29 mouse cellular contexts compared by ENCODE assay signal in genomic region chr8:65064071-65064470, GRCm38 (mm10). TPM values are rescaled to one million over a fixed set of nuclear protein-coding genes. Genes with fewer than 3 reads are reported as not detected.
DNase-seq lines count a peak whose midpoint lies in the region; TF ChIP-seq lines count a peak whose summit lies in the region.
"Had no signal": no experiment of that assay in that cellular context is flagged by ENCODE, and none has a peak within 500 bp of the region (broad histone marks: within the 10 kb centered on the region; RNA-seq: fewer than 3 reads in every experiment).

No protein-coding gene starts in this region.

- no peak for TF ChIP-seq EP300 in heart, adult 2 months (IDR thresholded peaks at IDR 0.05; ENCODE audit: insufficient read depth, low read depth, low read length)

- intact Hi-C loops in heart, adult 2 months (cut with DNase I): no loop called here
- intact Hi-C loops in left cerebral cortex, postnatal 4 days (cut with DNase I): no loop called here

- H3K27ac ChIP-seq in heart, adult 2 months: no peak overlapping the region
- H3K27ac ChIP-seq: embryonic facial prominence, embryonic 10.5 days; embryonic facial prominence, embryonic 12.5 days; forebrain, embryonic 13.5 days; forebrain, embryonic 15.5 days had no signal

- TF ChIP-seq POLR2A in heart, adult 2 months (IDR thresholded peaks at IDR 0.05; ENCODE audit: insufficient read depth, low read depth, low read length): no peak

- H3K36me3 ChIP-seq in heart, adult 2 months (ENCODE audit: control insufficient read depth, insufficient read depth, low read length): no peaks in the 10 kb centered on the region
- H3K36me3 ChIP-seq: embryonic facial prominence, embryonic 10.5 days; embryonic facial prominence, embryonic 12.5 days; forebrain, embryonic 15.5 days; G1E had no signal

- DNase-seq in heart, adult 11 months: peak; percentile 11
- no peak for DNase-seq in heart, adult 2 months
- peak; percentile 86 for DNase-seq in ES-CJ7 (ENCODE audit: low read depth, low spot score)
- DNase-seq in R1 (ENCODE audit: low read depth, low spot score): peak; percentile 94
- no peak for DNase-seq in left cerebral cortex, postnatal 4 days
- DNase-seq in thymus, postnatal 4 days: no peak
- DNase-seq: adrenal gland, adult 8-10 months; adrenal gland, postnatal 14 days; adrenal gland, postnatal 36 days; B cell, adult 2 months; cerebellum, adult 11-12 months; cerebellum, adult 2 months; cerebellum, adult 9-10 months; cerebellum, postnatal 10 days; cerebellum, postnatal 25 days; forebrain, postnatal 0 days had no signal

- H3K27me3 ChIP-seq in heart, adult 2 months (ENCODE audit: control insufficient read depth, insufficient read depth, low read length): no peaks in the 10 kb centered on the region
- H3K27me3 ChIP-seq: CH12.LX; embryonic facial prominence, embryonic 12.5 days; forebrain, embryonic 13.5 days; forebrain, embryonic 15.5 days; Patski had no signal

- H3K4me3 ChIP-seq in heart, adult 2 months: no peak overlapping the region
- H3K4me3 ChIP-seq: embryonic facial prominence, embryonic 10.5 days; embryonic facial prominence, embryonic 12.5 days; forebrain, embryonic 13.5 days; forebrain, embryonic 15.5 days had no signal

- 40% methylated on average over 2 of the region's 2 CpGs for WGBS in heart, adult 2 months

- H3K79me2 ChIP-seq in heart, adult 2 months (replicated peaks; ENCODE audit: control insufficient read depth, insufficient read depth, low read length): no peaks in the 10 kb centered on the region

- no peak overlapping the region for H3K9ac ChIP-seq in heart, adult 2 months (ENCODE audit: low read depth, low read length)
- H3K9ac ChIP-seq: embryonic facial prominence, embryonic 12.5 days; forebrain, embryonic 13.5 days; forebrain, embryonic 15.5 days; forebrain, postnatal 0 days had no signal

- no peaks in the 10 kb centered on the region for H3K4me1 ChIP-seq in heart, adult 2 months (ENCODE audit: control insufficient read depth, insufficient read depth, low read length)
- H3K4me1 ChIP-seq: embryonic facial prominence, embryonic 10.5 days; embryonic facial prominence, embryonic 12.5 days had no signal

- TF ChIP-seq CTCF in heart, adult 2 months (IDR thresholded peaks at IDR 0.05): no peak

RNA-seq across cellular contexts. Expression of gene Gm10663, which starts 10.8 kb away (rescaled TPM):
- total RNA-seq in heart, adult 2 months (2021): not detected
- not detected in 2 replicates for polyA plus RNA-seq in heart, adult 2 months (2012; rRNA removed)
- total RNA-seq in left cerebral cortex, postnatal 4 days (2021): not detected
- total RNA-seq: adrenal gland, adult 18-20 months; adrenal gland, adult 8-10 months; adrenal gland, postnatal 14 days; adrenal gland, postnatal 36 days; CH12.LX; forebrain, postnatal 0 days; G1E had no signal
- polyA plus RNA-seq: activated CD4-positive, CD25-positive, alpha-beta regulatory T cell, adult 4 months; CD4-positive, CD25-positive, alpha-beta regulatory T cell, adult 4 months; cerebellum, adult 2 months; cortical plate, adult 2 months; embryonic facial prominence, embryonic 10.5 days; embryonic facial prominence, embryonic 12.5 days; embryonic facial prominence, embryonic 14.5 days; forebrain, embryonic 11.5 days; forebrain, embryonic 13.5 days; forebrain, embryonic 15.5 days; forebrain, postnatal 0 days; G1E; Patski had no signal

RNA-seq across cellular contexts. Expression of gene Apela, which starts 26.9 kb away (rescaled TPM):
- not detected for total RNA-seq in heart, adult 2 months (2021)
- polyA plus RNA-seq in heart, adult 2 months (2012; rRNA removed): 0.27 TPM in 1 of 2 replicates, not detected in the other
- total RNA-seq in left cerebral cortex, postnatal 4 days (2021): under 1 TPM in 1 of 2 experiments, not detected in 1; 0.56 TPM
- total RNA-seq: adrenal gland, adult 18-20 months; adrenal gland, adult 8-10 months; adrenal gland, postnatal 14 days; adrenal gland, postnatal 36 days; CH12.LX; G1E had no signal
- polyA plus RNA-seq: activated CD4-positive, CD25-positive, alpha-beta regulatory T cell, adult 4 months; CD4-positive, CD25-positive, alpha-beta regulatory T cell, adult 4 months; cerebellum, adult 2 months; cortical plate, adult 2 months; G1E had no signal

RNA-seq across cellular contexts. Expression of gene Trim60, which starts 45.7 kb away (rescaled TPM):
- total RNA-seq in heart, adult 2 months (2021): not detected
- polyA plus RNA-seq in heart, adult 2 months (2012; rRNA removed): not detected in 2 replicates
- not detected for total RNA-seq in left cerebral cortex, postnatal 4 days (2021)
- total RNA-seq: adrenal gland, adult 18-20 months; adrenal gland, adult 8-10 months; adrenal gland, postnatal 14 days; adrenal gland, postnatal 36 days; CH12.LX; forebrain, postnatal 0 days had no signal
- polyA plus RNA-seq: activated CD4-positive, CD25-positive, alpha-beta regulatory T cell, adult 4 months; CD4-positive, CD25-positive, alpha-beta regulatory T cell, adult 4 months; cerebellum, adult 2 months; cortical plate, adult 2 months; embryonic facial prominence, embryonic 10.5 days; embryonic facial prominence, embryonic 12.5 days; embryonic facial prominence, embryonic 14.5 days; forebrain, embryonic 11.5 days; forebrain, embryonic 13.5 days; forebrain, embryonic 15.5 days; forebrain, postnatal 0 days; G1E had no signal

RNA-seq across cellular contexts. Expression of gene Trim61, which starts 45.7 kb away (rescaled TPM):
- not detected for total RNA-seq in heart, adult 2 months (2021)
- polyA plus RNA-seq in heart, adult 2 months (2012; rRNA removed): not detected in 2 replicates
- not detected for total RNA-seq in left cerebral cortex, postnatal 4 days (2021)
- total RNA-seq: adrenal gland, adult 18-20 months; adrenal gland, adult 8-10 months; adrenal gland, postnatal 14 days; adrenal gland, postnatal 36 days; CH12.LX; forebrain, postnatal 0 days had no signal
- polyA plus RNA-seq: activated CD4-positive, CD25-positive, alpha-beta regulatory T cell, adult 4 months; CD4-positive, CD25-positive, alpha-beta regulatory T cell, adult 4 months; cerebellum, adult 2 months; cortical plate, adult 2 months; embryonic facial prominence, embryonic 10.5 days; embryonic facial prominence, embryonic 14.5 days; forebrain, embryonic 11.5 days; forebrain, embryonic 13.5 days; forebrain, embryonic 15.5 days; forebrain, postnatal 0 days; G1E had no signal

Comparison
In these comparisons a context has a peak if more than half of its experiments do, and no peak if none do; other contexts are left out.
1. DNase-seq: peak in heart, adult 11 months (single experiment), ES-CJ7 (single experiment) and R1 (single experiment); none in heart, adult 2 months (0 of 2), left cerebral cortex, postnatal 4 days (single experiment) and thymus, postnatal 4 days (single experiment).